Mouse (Mus musculus) E14TG2a.4 (cell line): Measurements from ENCODE around the gene Gm20388.
A peak's percentile ranks its signal among the peaks of the same experiment; 100 is the strongest.

Source experiments
- H3K27me3 ChIP-seq: 2 replicates; pipeline ENCODE4 v1.6.1; 2014; ENCODE audit warnings: low read length, control low read depth; ENCODE audit not compliant: insufficient read depth
- H3K36me3 ChIP-seq: 2 replicates; pipeline ENCODE4 v1.6.1; 2014; ENCODE audit warnings: low read length, control low read depth; ENCODE audit not compliant: insufficient read depth
- H3K4me1 ChIP-seq: replicated peaks from 2 replicates; pipeline ENCODE4 v1.6.1; 2014; ENCODE audit warnings: low read depth, low read length, control low read depth
- H3K4me3 ChIP-seq: replicated peaks from 2 replicates; pipeline ENCODE4 v1.5.1; 2014; ENCODE audit warnings: mild to moderate bottlenecking, low read length
- H3K9me3 ChIP-seq: 2 replicates; pipeline ENCODE4 v1.6.1; 2014; ENCODE audit warnings: low read length, control low read depth
- CTCF ChIP-seq: conservative IDR thresholded peaks from 2 replicates; pipeline ENCODE4 v1.5.1; 2014; ENCODE audit warnings: low read length
- NANOG ChIP-seq: IDR thresholded peaks from 2 replicates; pipeline ENCODE4 v1.6.1; 2014; ENCODE audit warnings: borderline replicate concordance, low read length, mixed read lengths
- POU5F1 ChIP-seq: IDR thresholded peaks from 2 replicates; pipeline ENCODE4 v1.6.1; 2014; ENCODE audit warnings: low read length, borderline replicate concordance

The Gm20388 gene

GRCm38 (mm10) chr8:120467598-120467997 is 557.0 kb downstream of the Gm20388 start:
- Histone ChIP-seq H3K9me3 (no peaks in the 10 kb centered on the region), H3K27me3 (peaks cover 48% of the 10 kb centered on the region), H3K4me3 (no peak overlapping the region), H3K4me1 (peaks cover 65% of the 10 kb centered on the region), H3K36me3 (no peaks in the 10 kb centered on the region)
- TF ChIP-seq NANOG (no peak), POU5F1 (no peak), CTCF (no peak)

- no peaks in the 10 kb centered on the region for H3K9me3 ChIP-seq
- H3K4me1 ChIP-seq, result peaks cover 71% of the 10 kb centered on the region
- peaks cover 55% of the 10 kb centered on the region for H3K27me3 ChIP-seq
- no peaks in the 10 kb centered on the region for H3K36me3 ChIP-seq
- H3K4me3 ChIP-seq, result no peak overlapping the region
- no peak for TF ChIP-seq NANOG
- no peak for TF ChIP-seq CTCF
- no peak for TF ChIP-seq POU5F1
Measured at GRCm38 (mm10) chr8:120470170-120470569, 559.5 kb downstream of the Gm20388 start.

- H3K9me3 ChIP-seq, result no peaks in the 10 kb centered on the region
- TF ChIP-seq POU5F1, result no peak
- no peak for TF ChIP-seq NANOG
- peak; percentile 68 for TF ChIP-seq CTCF
- H3K36me3 ChIP-seq, result no peaks in the 10 kb centered on the region
- H3K4me3 ChIP-seq, result no peak overlapping the region
- peaks cover 72% of the 10 kb centered on the region for H3K4me1 ChIP-seq
- H3K27me3 ChIP-seq, result peaks cover 51% of the 10 kb centered on the region
Measured at GRCm38 (mm10) chr8:120471166-120471565, 560.5 kb downstream of the Gm20388 start.

GRCm38 (mm10) chr8:120471752-120472151 is 561.1 kb downstream of the Gm20388 start:
- no peak for TF ChIP-seq POU5F1
- no peak for TF ChIP-seq CTCF
- no peak for TF ChIP-seq NANOG

GRCm38 (mm10) chr8:120472230-120472629 is 561.6 kb downstream of the Gm20388 start:
- Histone ChIP-seq H3K4me3 (peak overlapping the region; percentile 62), H3K36me3 (no peaks in the 10 kb centered on the region), H3K27me3 (peaks cover 46% of the 10 kb centered on the region), H3K9me3 (no peaks in the 10 kb centered on the region), H3K4me1 (peaks cover 72% of the 10 kb centered on the region)
- TF ChIP-seq CTCF (no peak), NANOG (no peak), POU5F1 (no peak)

More at GRCm38 (mm10) chr8:120471752-120472151, 561.1 kb downstream of the Gm20388 start:
- no peaks in the 10 kb centered on the region for H3K9me3 ChIP-seq
- peaks cover 51% of the 10 kb centered on the region for H3K27me3 ChIP-seq
- peaks cover 72% of the 10 kb centered on the region for H3K4me1 ChIP-seq
- no peak overlapping the region for H3K4me3 ChIP-seq
- H3K36me3 ChIP-seq, result no peaks in the 10 kb centered on the region

- Histone ChIP-seq H3K9me3 (no peaks in the 10 kb centered on the region), H3K4me1 (peaks cover 74% of the 10 kb centered on the region), H3K27me3 (peaks cover 36% of the 10 kb centered on the region), H3K36me3 (no peaks in the 10 kb centered on the region), H3K4me3 (no peak overlapping the region)
- TF ChIP-seq CTCF (no peak), POU5F1 (no peak), NANOG (no peak)
Measured at GRCm38 (mm10) chr8:120473729-120474364, 563.2 kb downstream of the Gm20388 start.

- Histone ChIP-seq H3K27me3 (peaks cover 34% of the 10 kb centered on the region), H3K4me1 (peaks cover 79% of the 10 kb centered on the region), H3K9me3 (no peaks in the 10 kb centered on the region), H3K4me3 (no peak overlapping the region), H3K36me3 (no peaks in the 10 kb centered on the region)
- TF ChIP-seq NANOG, result no peak
- TF ChIP-seq CTCF, result no peak
- no peak for TF ChIP-seq POU5F1
Measured at GRCm38 (mm10) chr8:120474496-120475235, 564.0 kb downstream of the Gm20388 start.

GRCm38 (mm10) chr8:120475462-120476201 is 565.0 kb downstream of the Gm20388 start:
- peaks cover 79% of the 10 kb centered on the region for H3K4me1 ChIP-seq
- TF ChIP-seq POU5F1 (no peak), NANOG (no peak), CTCF (no peak)
- H3K9me3 ChIP-seq, result no peaks in the 10 kb centered on the region
- no peak overlapping the region for H3K4me3 ChIP-seq
- H3K36me3 ChIP-seq, result no peaks in the 10 kb centered on the region
- peaks cover 32% of the 10 kb centered on the region for H3K27me3 ChIP-seq
